Mouse (Mus musculus) small intestine, adult 2 months (tissue): ENCODE data around the gene Islr. TPM values are rescaled to one million over a fixed set of nuclear protein-coding genes. Genes with fewer than 3 reads are reported as not detected.

Experiments used
- H3K27ac ChIP-seq: fragments of 200-500 bp; 2 replicates; pipeline ENCODE4 v1.5.1; 2012; ENCODE audit warnings: low read depth, low read length, control low read depth, inconsistent platforms; ENCODE audit not compliant: insufficient read depth
- H3K27me3 ChIP-seq: fragments of 200-500 bp; 2 replicates; pipeline ENCODE4 v1.6.1; 2012; ENCODE audit warnings: mild to moderate bottlenecking, moderate library complexity, low read length, inconsistent platforms; ENCODE audit not compliant: control insufficient read depth, insufficient read depth
- H3K36me3 ChIP-seq: fragments of 200-500 bp; 2 replicates; pipeline ENCODE4 v1.6.1; 2012; ENCODE audit warnings: mild to moderate bottlenecking, low read length, control low read depth, inconsistent platforms; ENCODE audit not compliant: control insufficient read depth, insufficient read depth
- H3K4me1 ChIP-seq: fragments of 200-500 bp; 2 replicates; pipeline ENCODE4 v1.6.1; 2012; ENCODE audit warnings: low read length, inconsistent platforms, mixed read lengths; ENCODE audit not compliant: control insufficient read depth, insufficient read depth, insufficient read length
- H3K4me3 ChIP-seq: fragments of 200-500 bp; 2 replicates; pipeline ENCODE4 v1.5.1; 2012; ENCODE audit warnings: low read depth, mild to moderate bottlenecking, control low read depth, inconsistent platforms, low read length, moderate library complexity
- CTCF ChIP-seq: fragments of 200-500 bp; IDR thresholded peaks from 2 replicates; pipeline ENCODE4 v1.5.1; 2012; ENCODE audit warnings: low read depth, mild to moderate bottlenecking, control low read depth, inconsistent platforms, low read length, moderate library complexity, mixed read lengths; ENCODE audit not compliant: insufficient replicate concordance, insufficient read length; ENCODE audit errors: extremely low read depth
- POLR2A ChIP-seq: fragments of 200-500 bp; IDR thresholded peaks from 2 replicates; pipeline ENCODE4 v1.6.1; 2012; ENCODE audit warnings: low read depth, mild to moderate bottlenecking, control low read depth, inconsistent platforms, low read length, moderate library complexity
- WGBS: fragments of 180-500 bp; shearing (Covaris S2); methylation state at CpG from one replicate; pipeline ENCODE4 v1.1.7; 2018; 5-methylcytosine and 5-hydroxymethylcytosine counted together
- polyA plus RNA-seq: library from polyadenylated mRNA; depleted of rRNA; stranded (reverse); fragments of >200 nt; gene quantifications from 2 replicates; pipeline ENCODE4 v1.2.3, GENCODE M21; 2012

Gene Islr
- polyA plus RNA-seq, 1 experiment = 31.4 TPM

GRCm38 (mm10) chr9:58133893-58134884 is 69.9 kb downstream of the Islr start:
- H3K4me1 ChIP-seq = no peaks in the 10 kb centered on the region
- TF ChIP-seq POLR2A (no peak), CTCF (no peak)
- no peak overlapping the region for H3K4me3 ChIP-seq
- peaks cover 11% of the 10 kb centered on the region; the same call in 1 of the 2 replicates for H3K27me3 ChIP-seq
- H3K36me3 ChIP-seq = no peaks in the 10 kb centered on the region
- H3K27ac ChIP-seq = no peak overlapping the region
- WGBS = 27% methylated on average over 17 of the region's 17 CpGs

DNA sequence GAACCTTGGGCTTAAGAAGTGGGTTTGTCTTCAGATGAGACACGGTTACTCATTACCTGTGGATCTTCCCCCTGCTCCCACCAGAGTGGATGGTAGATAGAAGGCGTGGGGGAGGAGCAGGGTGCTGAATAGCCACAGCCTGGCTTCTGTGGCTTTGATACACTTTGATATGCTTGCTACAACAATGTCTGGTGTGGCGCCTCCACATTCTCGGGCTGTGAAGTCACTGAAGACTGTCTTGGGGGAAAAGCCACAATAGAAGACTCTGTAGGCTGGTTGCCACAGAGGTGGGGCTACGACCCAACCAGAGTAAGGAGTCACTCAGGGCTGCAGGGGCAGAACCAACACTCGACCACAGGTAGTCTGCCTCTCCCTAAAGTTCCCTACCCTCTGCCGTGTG is 72.4 kb downstream of the Islr start:
- H3K27ac ChIP-seq = no peak overlapping the region
- no peaks in the 10 kb centered on the region for H3K4me1 ChIP-seq
- H3K36me3 ChIP-seq = no peaks in the 10 kb centered on the region
- TF ChIP-seq POLR2A = no peak
- TF ChIP-seq CTCF = no peak
- no peak overlapping the region for H3K4me3 ChIP-seq
- peaks cover 11% of the 10 kb centered on the region; the same call in 1 of the 2 replicates for H3K27me3 ChIP-seq
- WGBS = 65% methylated on average over 7 of the region's 7 CpGs

DNA sequence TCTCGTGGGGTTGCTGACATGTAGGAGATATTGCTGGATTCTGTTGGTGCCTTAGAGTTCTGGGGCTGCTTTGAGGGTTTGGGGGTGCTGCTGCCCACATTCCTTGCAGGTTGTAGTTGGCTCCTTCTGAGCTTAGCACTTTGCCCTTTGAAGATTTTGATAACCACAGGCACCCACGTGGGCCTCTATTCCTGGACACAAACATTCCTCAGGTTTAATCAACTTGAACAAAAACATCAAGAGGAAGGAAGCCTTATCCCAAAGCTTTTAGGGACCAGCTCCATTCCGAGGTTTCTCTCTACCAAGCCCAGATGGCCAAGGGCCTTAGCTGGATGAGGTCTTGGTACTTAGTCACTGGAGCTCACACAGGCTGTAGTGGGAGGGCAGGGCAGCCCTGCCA is 73.2 kb downstream of the Islr start:
- 37% methylated on average over 3 of the region's 3 CpGs for WGBS
- Histone ChIP-seq H3K4me3 (no peak overlapping the region), H3K27me3 (peaks cover 11% of the 10 kb centered on the region; the same call in 1 of the 2 replicates), H3K27ac (no peak overlapping the region), H3K4me1 (no peaks in the 10 kb centered on the region), H3K36me3 (no peaks in the 10 kb centered on the region)
- TF ChIP-seq POLR2A (no peak), CTCF (no peak)

GRCm38 (mm10) chr9:58129508-58129907 is 74.6 kb downstream of the Islr start:
- Histone ChIP-seq H3K4me3 (no peak overlapping the region), H3K36me3 (no peaks in the 10 kb centered on the region), H3K4me1 (peaks cover 2% of the 10 kb centered on the region; the same call in 1 of the 2 replicates), H3K27ac (no peak overlapping the region), H3K27me3 (peaks cover 10% of the 10 kb centered on the region; the same call in 1 of the 2 replicates)
- WGBS = 66% methylated on average over 8 of the region's 8 CpGs
- TF ChIP-seq CTCF = no peak
- no peak for TF ChIP-seq POLR2A

DNA sequence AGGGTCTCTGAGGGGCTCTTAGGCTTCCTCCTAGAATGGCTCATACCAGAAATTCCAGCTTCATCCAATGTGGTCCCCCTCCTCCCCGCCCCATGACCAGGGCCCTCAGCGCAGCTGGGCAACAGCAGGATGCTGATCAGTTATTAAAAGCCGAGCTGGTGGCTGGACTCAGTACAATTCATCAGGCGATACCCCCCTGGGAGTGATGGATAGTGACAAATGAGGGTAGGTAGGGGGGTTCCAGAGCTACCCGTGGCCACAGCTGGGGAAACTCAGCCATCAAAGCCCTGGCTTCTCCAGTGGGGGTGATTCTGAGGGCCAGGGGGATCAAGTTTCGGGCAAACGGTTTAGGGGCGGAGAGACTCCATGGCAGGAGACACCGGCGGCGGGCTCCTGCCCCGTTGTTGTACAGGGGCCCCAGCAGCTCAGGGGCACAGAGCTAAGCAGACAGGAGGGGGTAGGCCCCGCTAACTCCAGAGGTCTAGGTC is 75.1 kb downstream of the Islr start:
- WGBS = 46% methylated on average over 13 of the region's 13 CpGs
- no peak overlapping the region for H3K27ac ChIP-seq
- H3K4me1 ChIP-seq = peaks cover 2% of the 10 kb centered on the region; the same call in 1 of the 2 replicates
- peaks cover 5% of the 10 kb centered on the region; the same call in 1 of the 2 replicates for H3K27me3 ChIP-seq
- H3K36me3 ChIP-seq = no peaks in the 10 kb centered on the region
- TF ChIP-seq CTCF (no peak), POLR2A (no peak)
- no peak overlapping the region for H3K4me3 ChIP-seq

DNA sequence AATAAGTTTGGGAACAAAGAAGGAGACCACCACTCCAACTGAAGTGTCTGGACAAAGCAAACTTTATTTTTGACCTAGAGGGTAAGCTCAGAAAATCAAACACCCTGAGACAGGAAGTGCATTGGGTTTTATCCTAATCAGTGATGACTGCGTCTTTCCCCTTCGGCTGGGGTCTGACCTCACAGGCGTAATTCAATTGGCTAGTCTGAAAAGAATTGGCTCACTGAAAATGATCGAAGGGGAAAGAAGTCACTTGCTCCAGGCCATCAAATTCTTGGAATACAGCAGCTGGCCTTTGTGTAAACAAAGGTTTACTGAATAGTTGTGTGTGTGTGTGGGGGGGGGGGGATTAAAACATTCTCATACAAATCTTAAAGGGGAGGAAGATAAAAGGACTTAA is 78.3 kb downstream of the Islr start:
- H3K36me3 ChIP-seq = no peaks in the 10 kb centered on the region
- WGBS = 53% methylated on average over 4 of the region's 4 CpGs

GRCm38 (mm10) chr9:58125085-58125484 is 79.0 kb downstream of the Islr start:
- Histone ChIP-seq H3K4me1 (peaks cover 2% of the 10 kb centered on the region; the same call in 1 of the 2 replicates), H3K36me3 (no peaks in the 10 kb centered on the region), H3K4me3 (no peak overlapping the region), H3K27ac (no peak overlapping the region), H3K27me3 (0 out of 2 replicates have a peak, but pooled peaks cover 5% of the 10 kb centered on the region)
- TF ChIP-seq CTCF (no peak), POLR2A (no peak)
- 25% methylated on average over 3 of the region's 3 CpGs for WGBS

More for the DNA sequence above, 78.3 kb downstream of the Islr start:
- TF ChIP-seq POLR2A = no peak
- TF ChIP-seq CTCF = no peak
- peaks cover 2% of the 10 kb centered on the region; the same call in 1 of the 2 replicates for H3K4me1 ChIP-seq
- H3K27ac ChIP-seq = no peak overlapping the region
- H3K4me3 ChIP-seq = no peak overlapping the region
- H3K27me3 ChIP-seq = 0 out of 2 replicates have a peak, but pooled peaks cover 5% of the 10 kb centered on the region
